ENCODE assay signal across 8 mouse cellular contexts in genomic region chr10:59911561-59912198, GRCm38 (mm10). TPM values are rescaled to one million over a fixed set of nuclear protein-coding genes. Genes with fewer than 3 reads are reported as not detected.
A peak's percentile ranks its signal among the peaks of the same experiment; 100 is the strongest.
DNase-seq lines count a peak whose midpoint lies in the region; ATAC-seq lines count a peak whose summit lies in the region.

No protein-coding gene starts in this region.

- no peaks in the 10 kb centered on the region for H3K27me3 ChIP-seq in heart, embryonic 12.5 days (replicated peaks)
- no peaks in the 10 kb centered on the region for H3K27me3 ChIP-seq in kidney, embryonic 15.5 days

- H3K4me1 ChIP-seq in heart, embryonic 12.5 days (replicated peaks), result peaks cover 70% of the 10 kb centered on the region
- H3K4me1 ChIP-seq in kidney, embryonic 15.5 days, result peaks cover 60% of the 10 kb centered on the region

- peak overlapping the region; percentile 56 for H3K4me2 ChIP-seq in heart, embryonic 12.5 days
- peak overlapping the region; percentile 52 for H3K4me2 ChIP-seq in kidney, embryonic 15.5 days

- 9% methylated on average over 25 of the region's 25 CpGs for WGBS in heart, embryonic 12.5 days
- WGBS in kidney, embryonic 15.5 days, result 6% methylated on average over 25 of the region's 25 CpGs

- DNase-seq in CD4-positive helper T cell, adult 2 months (ENCODE audit: low read depth, low spot score), result peak; percentile 42
- peak; percentile 52 for DNase-seq in adrenal gland, postnatal 25 days
- DNase-seq in mesoderm, embryonic 11.5 days (ENCODE audit: low read depth, low spot score), result peak; percentile 75
- DNase-seq in left cerebral cortex, postnatal 25 days (ENCODE audit: low spot score in 2 of 2), result no peak
- no peak for DNase-seq in urinary bladder, postnatal 10 days (ENCODE audit: low spot score)
- DNase-seq in cerebellum, postnatal 4 days (ENCODE audit: low spot score in 2 of 2), result no peak

- no peak for ATAC-seq in heart, embryonic 12.5 days (ENCODE audit: insufficient number of reproducible peaks, low FRiP score)
- ATAC-seq in kidney, embryonic 15.5 days (replicated peaks; ENCODE audit: low FRiP score), result peak; percentile 41; the same call in 1 of the 2 replicates

- H3K36me3 ChIP-seq in heart, embryonic 12.5 days, result no peaks in the 10 kb centered on the region
- H3K36me3 ChIP-seq in kidney, embryonic 15.5 days, result no peaks in the 10 kb centered on the region

- no peaks in the 10 kb centered on the region for H3K9me3 ChIP-seq in heart, embryonic 12.5 days (replicated peaks)
- no peaks in the 10 kb centered on the region for H3K9me3 ChIP-seq in kidney, embryonic 15.5 days (replicated peaks)

- intact Hi-C loops in left cerebral cortex, postnatal 25 days (cut with DNase I), result no loop called here

- peak overlapping the region; percentile 57 for H3K9ac ChIP-seq in heart, embryonic 12.5 days
- H3K9ac ChIP-seq in kidney, embryonic 15.5 days, result no peak overlapping the region

- H3K4me3 ChIP-seq in heart, embryonic 12.5 days, result no peak overlapping the region; the same call in 1 of the 2 replicates
- peak overlapping the region; percentile 13; the same call in 1 of the 2 replicates for H3K4me3 ChIP-seq in kidney, embryonic 15.5 days (replicated peaks)

- H3K27ac ChIP-seq in heart, embryonic 12.5 days (ENCODE audit: poor library complexity, severe bottlenecking), result peak overlapping the region; percentile 58; the same call in 1 of the 2 replicates
- H3K27ac ChIP-seq in kidney, embryonic 15.5 days, result peak overlapping the region; percentile 80

RNA-seq across cellular contexts. Expression of gene Dnajb12, which starts 32.3 kb away (rescaled TPM):
- total RNA-seq in adrenal gland, postnatal 25 days (2021), result 65.1 and 69.2 TPM in 2 replicates
- 31.4 and 32.8 TPM in 2 replicates for polyA plus RNA-seq in heart, embryonic 12.5 days (2016; fragmentation: Nextera tagmentation; extraction: Ambion mirVana)
- polyA plus RNA-seq in kidney, embryonic 15.5 days (2015; fragmentation: Nextera tagmentation; extraction: Ambion mirVana), result 27.1 and 30.2 TPM in 2 replicates
- 10 to 100 TPM; 49.7 to 52.8 TPM for total RNA-seq in left cerebral cortex, postnatal 25 days (2021)

RNA-seq across cellular contexts. Expression of gene Ddit4, which starts 40.0 kb away (rescaled TPM):
- total RNA-seq in adrenal gland, postnatal 25 days (2021), result 35.7 and 57.7 TPM in 2 replicates
- 23.9 and 25.7 TPM in 2 replicates for polyA plus RNA-seq in heart, embryonic 12.5 days (2016; fragmentation: Nextera tagmentation; extraction: Ambion mirVana)
- 31.0 and 36.3 TPM in 2 replicates for polyA plus RNA-seq in kidney, embryonic 15.5 days (2015; fragmentation: Nextera tagmentation; extraction: Ambion mirVana)
- 10 to 100 TPM; 40.8 to 42.6 TPM for total RNA-seq in left cerebral cortex, postnatal 25 days (2021)

Comparison
In these comparisons a context has a peak if more than half of its experiments do, and no peak if none do; other contexts are left out.
1. DNase-seq: peak in CD4-positive helper T cell, adult 2 months (single experiment), adrenal gland, postnatal 25 days (single experiment) and mesoderm, embryonic 11.5 days (single experiment); none in left cerebral cortex, postnatal 25 days (0 of 2), urinary bladder, postnatal 10 days (single experiment) and cerebellum, postnatal 4 days (0 of 2).